Mouse (Mus musculus): Measurements from ENCODE around the gene Pip5k1b.

- TF ChIP-seq CTCF (IDR thresholded peaks at IDR 0.05; ENCODE audit: control insufficient read depth, insufficient read depth, insufficient read length) (no peak), MYOG (IDR thresholded peaks at IDR 0.05; ENCODE audit: control insufficient read depth, extremely low read depth, insufficient read length) (no peak), MAX (IDR thresholded peaks at IDR 0.05) (no peak), FOSL1 (IDR thresholded peaks at IDR 0.05; ENCODE audit: insufficient read depth, low read length, poor library complexity, severe bottlenecking) (no peak), MYOD1 (IDR thresholded peaks at IDR 0.05; ENCODE audit: control insufficient read depth, insufficient read length, low read depth) (no peak), USF1 (IDR thresholded peaks at IDR 0.05; ENCODE audit: low read depth) (no peak), CEBPB (IDR thresholded peaks at IDR 0.05; ENCODE audit: low read depth) (no peak)
Measured at GRCm38 (mm10) chr19:24550016-24550415, 5.7 kb downstream of the Pip5k1b start.
